Mouse (Mus musculus) heart, embryonic 15.5 days (tissue): ENCODE measurements at regions not wholly inside any gene's neighbourhood (a gene's known extent, or its start where the extent isn't known, plus 50 kb on each side); places are given as distances from the start of the nearest gene placed in this dataset.

ENCODE experiments used
- ATAC-seq: fragments of 200-750 bp; cut with Nextera tagmentation; replicated peaks from 2 replicates; pipeline ENCODE4 v1.8.0; 2017; ENCODE audit warnings: low read depth, moderate TSS enrichment; ENCODE audit not compliant: insufficient number of reproducible peaks, insufficient read depth, low FRiP score
- H3K27ac ChIP-seq: fragments of 300-500 bp; sonication (generic); 2 replicates; pipeline ENCODE4 v1.5.1; 2015; ENCODE audit warnings: mild to moderate bottlenecking, inconsistent platforms
- H3K27me3 ChIP-seq: fragments of 300-500 bp; sonication (generic); 2 replicates; pipeline ENCODE4 v1.6.1; 2015; ENCODE audit warnings: inconsistent platforms
- H3K36me3 ChIP-seq: fragments of 300-500 bp; sonication (generic); 2 replicates; pipeline ENCODE4 v1.6.1; 2015; ENCODE audit warnings: mild to moderate bottlenecking, inconsistent platforms
- H3K4me1 ChIP-seq: fragments of 300-500 bp; sonication (generic); replicated peaks from 2 replicates; pipeline ENCODE4 v1.6.1; 2015; ENCODE audit warnings: inconsistent platforms
- H3K4me2 ChIP-seq: fragments of 300-500 bp; sonication (generic); 2 replicates; pipeline ENCODE4 v1.6.1; 2015; ENCODE audit warnings: inconsistent platforms, mild to moderate bottlenecking, moderate library complexity
- H3K4me3 ChIP-seq: fragments of 300-500 bp; sonication (generic); 2 replicates; pipeline ENCODE4 v1.5.1; 2015; ENCODE audit warnings: mild to moderate bottlenecking, inconsistent platforms
- H3K9ac ChIP-seq: fragments of 300-500 bp; sonication (generic); 2 replicates; pipeline ENCODE4 v1.6.1; 2015; ENCODE audit warnings: mild to moderate bottlenecking, inconsistent platforms
- H3K9me3 ChIP-seq: fragments of 300-500 bp; sonication (generic); replicated peaks from 2 replicates; pipeline ENCODE4 v1.6.1; 2016; ENCODE audit warnings: inconsistent platforms
- WGBS: fragments of 180-500 bp; shearing (Covaris S2); methylation state at CpG from one replicate; pipeline ENCODE4 v1.1.7; 2015; ENCODE audit warnings: mixed read lengths; 5-methylcytosine and 5-hydroxymethylcytosine counted together

- no peak for ATAC-seq
Measured at GRCm38 (mm10) chr3:157698529-157698928, 131.8 kb downstream of the Ptger3 start.

GRCm38 (mm10) chr3:157695128-157696075, 128.7 kb downstream of the Ptger3 start:
- 68% methylated on average over 19 of the region's 19 CpGs for WGBS
- Histone ChIP-seq H3K36me3 (no peaks in the 10 kb centered on the region), H3K27ac (no peak overlapping the region), H3K4me1 (no peaks in the 10 kb centered on the region), H3K4me3 (no peak overlapping the region), H3K9ac (no peak overlapping the region), H3K27me3 (no peaks in the 10 kb centered on the region), H3K9me3 (no peaks in the 10 kb centered on the region), H3K4me2 (no peak overlapping the region)
- no peak; the same call in 1 of the 2 replicates for ATAC-seq

More at GRCm38 (mm10) chr3:157698529-157698928, 131.8 kb downstream of the Ptger3 start:
- no peak overlapping the region for H3K4me2 ChIP-seq
- no peaks in the 10 kb centered on the region for H3K9me3 ChIP-seq
- no peak overlapping the region for H3K9ac ChIP-seq
- no peaks in the 10 kb centered on the region for H3K36me3 ChIP-seq
- H3K4me3 ChIP-seq: no peak overlapping the region
- no peak overlapping the region for H3K27ac ChIP-seq
- no peaks in the 10 kb centered on the region for H3K27me3 ChIP-seq
- WGBS: 73% methylated on average over 5 of the region's 5 CpGs
- H3K4me1 ChIP-seq: no peaks in the 10 kb centered on the region
